Mouse (Mus musculus) small intestine, adult 2 months (tissue): ENCODE data around the gene Fam110c. TPM values are rescaled to one million over a fixed set of nuclear protein-coding genes. Genes with fewer than 3 reads are reported as not detected.

Source experiments
- H3K27ac ChIP-seq: fragments of 200-500 bp; 2 replicates; pipeline ENCODE4 v1.5.1; 2012; ENCODE audit warnings: low read depth, low read length, control low read depth, inconsistent platforms; ENCODE audit not compliant: insufficient read depth
- H3K27me3 ChIP-seq: fragments of 200-500 bp; 2 replicates; pipeline ENCODE4 v1.6.1; 2012; ENCODE audit warnings: mild to moderate bottlenecking, moderate library complexity, low read length, inconsistent platforms; ENCODE audit not compliant: control insufficient read depth, insufficient read depth
- H3K36me3 ChIP-seq: fragments of 200-500 bp; 2 replicates; pipeline ENCODE4 v1.6.1; 2012; ENCODE audit warnings: mild to moderate bottlenecking, low read length, control low read depth, inconsistent platforms; ENCODE audit not compliant: control insufficient read depth, insufficient read depth
- H3K4me1 ChIP-seq: fragments of 200-500 bp; 2 replicates; pipeline ENCODE4 v1.6.1; 2012; ENCODE audit warnings: low read length, inconsistent platforms, mixed read lengths; ENCODE audit not compliant: control insufficient read depth, insufficient read depth, insufficient read length
- H3K4me3 ChIP-seq: fragments of 200-500 bp; 2 replicates; pipeline ENCODE4 v1.5.1; 2012; ENCODE audit warnings: low read depth, mild to moderate bottlenecking, control low read depth, inconsistent platforms, low read length, moderate library complexity
- CTCF ChIP-seq: fragments of 200-500 bp; IDR thresholded peaks from 2 replicates; pipeline ENCODE4 v1.5.1; 2012; ENCODE audit warnings: low read depth, mild to moderate bottlenecking, control low read depth, inconsistent platforms, low read length, moderate library complexity, mixed read lengths; ENCODE audit not compliant: insufficient replicate concordance, insufficient read length; ENCODE audit errors: extremely low read depth
- POLR2A ChIP-seq: fragments of 200-500 bp; IDR thresholded peaks from 2 replicates; pipeline ENCODE4 v1.6.1; 2012; ENCODE audit warnings: low read depth, mild to moderate bottlenecking, control low read depth, inconsistent platforms, low read length, moderate library complexity
- WGBS: fragments of 180-500 bp; shearing (Covaris S2); methylation state at CpG from one replicate; pipeline ENCODE4 v1.1.7; 2018; 5-methylcytosine and 5-hydroxymethylcytosine counted together
- polyA plus RNA-seq: library from polyadenylated mRNA; depleted of rRNA; stranded (reverse); fragments of >200 nt; gene quantifications from 2 replicates; pipeline ENCODE4 v1.2.3, GENCODE M21; 2012; rRNA removed

Fam110c gene
- polyA plus RNA-seq, 1 experiment: 10.8 TPM

DNA sequence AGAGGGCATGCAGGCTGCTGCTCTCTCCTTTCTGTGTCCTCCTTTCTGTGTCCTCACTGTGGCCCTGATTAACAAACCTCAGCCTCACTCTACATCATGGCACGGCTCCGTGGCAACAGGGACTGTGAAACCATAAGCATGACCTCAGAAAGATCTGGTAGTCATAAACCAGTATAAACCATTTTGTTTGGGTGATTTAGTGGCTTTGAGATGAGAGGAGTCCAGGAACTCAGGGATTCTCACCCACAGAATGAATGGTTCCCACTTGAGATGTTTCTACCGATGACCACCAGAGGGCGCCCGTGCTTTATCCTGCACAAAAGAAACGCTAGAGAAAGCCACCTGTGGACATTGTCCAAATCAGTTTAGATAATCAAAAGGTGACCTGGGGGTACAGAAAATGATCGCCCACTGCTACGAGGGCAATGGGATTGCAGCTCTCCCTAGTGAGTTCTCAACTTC is 42.4 kb downstream of the Fam110c start:
- no peak overlapping the region for H3K27ac ChIP-seq
- TF ChIP-seq CTCF (peak; percentile 58; the same call in 1 of the 2 replicates), POLR2A (no peak)
- WGBS: 14% methylated on average over 8 of the region's 8 CpGs
- H3K36me3 ChIP-seq: no peaks in the 10 kb centered on the region
- no peak overlapping the region for H3K4me3 ChIP-seq
- H3K27me3 ChIP-seq: no peaks in the 10 kb centered on the region
- H3K4me1 ChIP-seq: no peaks in the 10 kb centered on the region

DNA sequence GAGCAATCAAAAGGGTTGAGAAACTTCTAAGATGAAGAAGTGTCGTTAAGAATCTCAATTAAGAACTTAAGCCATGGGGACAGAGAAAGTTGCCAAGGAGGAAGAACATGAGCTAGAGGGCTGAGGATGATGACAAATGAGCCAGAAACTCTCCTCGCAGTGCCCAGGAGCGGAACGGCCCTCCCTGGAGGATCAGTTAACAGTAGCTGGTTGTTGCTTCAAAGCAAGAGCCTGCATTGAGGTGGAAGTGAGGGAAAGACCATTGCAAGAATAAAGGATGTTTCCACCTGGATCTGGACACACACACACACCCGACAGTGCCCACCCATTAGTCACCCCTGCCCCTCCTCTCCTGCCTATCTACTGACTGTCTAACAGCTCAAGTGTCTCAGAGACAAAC is 46.9 kb downstream of the Fam110c start:
- Histone ChIP-seq H3K27me3 (no peaks in the 10 kb centered on the region), H3K36me3 (no peaks in the 10 kb centered on the region), H3K4me1 (no peaks in the 10 kb centered on the region), H3K4me3 (no peak overlapping the region), H3K27ac (no peak overlapping the region)
- 74% methylated on average over 5 of the region's 5 CpGs for WGBS
- TF ChIP-seq POLR2A: no peak
- TF ChIP-seq CTCF: no peak

DNA sequence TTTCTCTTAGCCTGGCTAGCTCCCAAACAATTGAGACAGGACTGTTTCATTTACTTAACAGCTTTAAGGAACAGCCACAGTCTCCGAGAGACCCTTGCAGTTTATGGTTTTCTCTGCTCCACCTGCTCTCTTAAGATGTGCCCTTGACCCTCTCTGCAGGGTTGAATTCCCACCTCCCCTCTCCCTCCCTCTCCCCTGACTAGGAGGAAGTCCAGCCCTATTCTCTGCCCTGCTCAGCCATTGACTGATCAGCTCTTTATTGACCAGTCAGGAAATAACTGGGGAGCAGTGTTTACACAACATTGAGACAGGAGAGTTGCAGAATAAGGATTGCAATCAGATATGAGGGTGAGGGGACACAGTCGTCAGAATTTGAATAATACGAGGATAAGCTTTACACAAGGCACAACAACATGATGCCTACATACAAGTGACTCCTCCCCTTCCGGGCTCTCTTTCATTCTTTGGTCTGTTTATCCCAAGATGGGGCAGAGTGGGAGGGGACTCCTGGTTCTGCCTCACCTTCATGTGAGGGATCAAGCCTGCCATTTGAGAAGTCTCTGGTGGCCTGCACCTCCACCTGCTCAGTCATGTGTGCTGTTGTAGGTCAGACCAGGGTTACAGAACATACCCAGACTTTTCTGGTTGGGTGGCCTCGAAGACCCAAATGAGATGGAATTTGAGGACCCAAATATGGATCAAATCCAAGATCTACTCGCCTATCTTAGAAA is 49.4 kb downstream of the Fam110c start:
- Histone ChIP-seq H3K4me1 (no peaks in the 10 kb centered on the region), H3K27ac (no peak overlapping the region), H3K27me3 (no peaks in the 10 kb centered on the region), H3K36me3 (no peaks in the 10 kb centered on the region), H3K4me3 (no peak overlapping the region)
- TF ChIP-seq POLR2A: no peak
- 50% methylated on average over 6 of the region's 6 CpGs for WGBS

DNA sequence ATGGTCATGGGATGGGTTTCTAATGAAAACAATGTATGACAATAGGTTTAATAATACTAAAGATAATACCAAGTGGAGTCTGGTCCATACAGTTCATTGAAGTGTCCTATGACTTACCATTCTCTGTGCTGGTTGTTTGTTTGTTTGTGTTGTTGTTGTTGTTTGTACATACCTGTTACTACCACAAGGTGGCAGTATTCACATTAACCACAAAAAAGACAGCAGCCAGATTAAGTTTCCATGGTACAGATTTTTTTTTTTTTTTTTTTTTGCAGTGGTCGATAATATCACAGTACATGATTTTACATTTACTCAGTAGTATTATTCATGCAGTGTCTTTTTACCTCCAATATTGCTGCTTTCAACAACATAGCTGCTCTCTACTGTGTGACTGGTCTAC is 52.4 kb downstream of the Fam110c start:
- no peak overlapping the region for H3K27ac ChIP-seq
- H3K4me3 ChIP-seq: no peak overlapping the region
- no peaks in the 10 kb centered on the region for H3K36me3 ChIP-seq
- no peaks in the 10 kb centered on the region for H3K27me3 ChIP-seq
- no peaks in the 10 kb centered on the region for H3K4me1 ChIP-seq
- 23% methylated on average over 1 of the region's 1 CpGs for WGBS
- TF ChIP-seq POLR2A (no peak), CTCF (no peak)

DNA sequence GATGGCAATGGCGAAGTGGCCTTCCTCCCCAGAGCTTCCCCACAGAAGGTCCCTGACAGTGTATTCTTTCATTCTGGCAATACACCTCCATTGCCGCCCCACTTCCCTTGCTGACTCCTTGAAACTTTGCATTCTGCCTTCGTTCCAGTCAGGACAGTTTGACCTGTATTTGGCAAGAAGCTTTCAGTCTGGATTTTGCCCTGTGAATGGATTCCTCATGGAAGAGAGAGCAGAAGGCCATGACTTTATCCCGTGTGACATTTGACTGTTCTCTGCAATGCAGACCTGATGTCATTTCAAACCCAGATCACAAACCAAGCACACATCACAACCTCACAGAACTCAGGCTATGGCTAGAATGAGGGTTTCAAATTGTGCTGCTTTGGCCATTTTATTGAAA is 55.9 kb downstream of the Fam110c start:
- no peak overlapping the region for H3K4me3 ChIP-seq
- TF ChIP-seq POLR2A: no peak

More for the DNA sequence above, 55.9 kb downstream of the Fam110c start:
- Histone ChIP-seq H3K27ac (no peak overlapping the region), H3K36me3 (no peaks in the 10 kb centered on the region), H3K4me1 (no peaks in the 10 kb centered on the region), H3K27me3 (no peaks in the 10 kb centered on the region)
- WGBS: 75% methylated on average over 4 of the region's 4 CpGs

Other genes starting within 250 kb of the Fam110c start
- gene Alkal2, start 189.5 kb upstream of the Fam110c start, polyA plus RNA-seq: 0.08 and 0.29 TPM in 2 replicates
- 2.5 and 4.4 TPM in 2 replicates for gene Acp1, start 162.3 kb upstream of the Fam110c start, polyA plus RNA-seq
- gene Sh3yl1, start 162.2 kb upstream of the Fam110c start, polyA plus RNA-seq: 1.0 and 3.4 TPM in 2 replicates
- not detected in 2 replicates for gene Gm6993, start 166.9 kb downstream of the Fam110c start, polyA plus RNA-seq
- gene Lamb1, start 191.4 kb downstream of the Fam110c start, polyA plus RNA-seq: 11.3 and 23.8 TPM in 2 replicates